9 mouse cellular contexts compared by ENCODE assay signal in genomic region chr19:58806364-58806763, GRCm38 (mm10). TPM values are rescaled to one million over a fixed set of nuclear protein-coding genes. Genes with fewer than 3 reads are reported as not detected.
A peak's percentile ranks its signal among the peaks of the same experiment; 100 is the strongest.
DNase-seq lines count a peak whose midpoint lies in the region; ATAC-seq and TF ChIP-seq lines count a peak whose summit lies in the region.
"Had no signal": no experiment of that assay in that cellular context is flagged by ENCODE, and none has a peak within 500 bp of the region (broad histone marks: within the 10 kb centered on the region; RNA-seq: fewer than 3 reads in every experiment).

No protein-coding gene starts in this region.

- peak; percentile 93 for TF ChIP-seq CTCF in kidney, postnatal 0 days (IDR thresholded peaks at IDR 0.05; ENCODE audit: low read depth)
- peak; percentile 97 for TF ChIP-seq CTCF in lung, postnatal 0 days (IDR thresholded peaks at IDR 0.05)

- ATAC-seq in granulocyte monocyte progenitor cell, adult 5-6 weeks (replicated peaks; ENCODE audit: poor library complexity, severe bottlenecking), result peak; percentile 71
- peak; percentile 29; the same call in 1 of the 2 replicates for ATAC-seq in kidney, postnatal 0 days (replicated peaks; ENCODE audit: low FRiP score, low read depth)
- peak; percentile 65; the same call in 1 of the 2 replicates for ATAC-seq in lung, postnatal 0 days

- no peaks in the 10 kb centered on the region for H3K9me3 ChIP-seq in kidney, postnatal 0 days (replicated peaks; ENCODE audit: low read length)
- H3K9me3 ChIP-seq in lung, postnatal 0 days (ENCODE audit: low read length), result no peaks in the 10 kb centered on the region
- H3K9me3 ChIP-seq: embryonic facial prominence, embryonic 13.5 days had no signal

- TF ChIP-seq EP300 in lung, postnatal 0 days (IDR thresholded peaks at IDR 0.05), result no peak

- no peak overlapping the region for H3K4me2 ChIP-seq in kidney, postnatal 0 days (ENCODE audit: low read length)
- H3K4me2 ChIP-seq in lung, postnatal 0 days (replicated peaks; ENCODE audit: low read depth, low read length), result no peak overlapping the region
- H3K4me2 ChIP-seq: embryonic facial prominence, embryonic 13.5 days had no signal

- H3K27ac ChIP-seq in kidney, postnatal 0 days, result no peak overlapping the region
- no peak overlapping the region for H3K27ac ChIP-seq in lung, postnatal 0 days (ENCODE audit: low read length)
- H3K27ac ChIP-seq: embryonic facial prominence, embryonic 13.5 days had no signal

- H3K27me3 ChIP-seq in kidney, postnatal 0 days (ENCODE audit: insufficient read depth, low read length), result no peaks in the 10 kb centered on the region
- H3K27me3 ChIP-seq in lung, postnatal 0 days (replicated peaks; ENCODE audit: insufficient read depth, low read length), result no peaks in the 10 kb centered on the region
- H3K27me3 ChIP-seq: embryonic facial prominence, embryonic 13.5 days had no signal

- H3K36me3 ChIP-seq in kidney, postnatal 0 days (ENCODE audit: insufficient read depth, low read length), result no peaks in the 10 kb centered on the region
- H3K36me3 ChIP-seq in lung, postnatal 0 days (ENCODE audit: insufficient read depth, low read length), result no peaks in the 10 kb centered on the region
- H3K36me3 ChIP-seq: embryonic facial prominence, embryonic 13.5 days had no signal

- H3K4me3 ChIP-seq in kidney, postnatal 0 days (replicated peaks; ENCODE audit: low read depth, low read length), result no peak overlapping the region
- no peak overlapping the region for H3K4me3 ChIP-seq in lung, postnatal 0 days (ENCODE audit: low read depth, low read length)
- H3K4me3 ChIP-seq: embryonic facial prominence, embryonic 13.5 days had no signal

- DNase-seq in A20 (ENCODE audit: low read depth, low spot score) (peak; percentile 45), adipocyte (ENCODE audit: low spot score) (peak; percentile 86)
- peak; percentile 90 for DNase-seq in embryo, embryonic 10 days (ENCODE audit: low spot score)
- peak; percentile 87 for DNase-seq in kidney, postnatal 0 days (ENCODE audit: low spot score)
- peak; percentile 70 for DNase-seq in lung, postnatal 0 days (ENCODE audit: low spot score)
- peak; percentile 74 for DNase-seq in ovary, postnatal 36 days (ENCODE audit: low spot score)
- DNase-seq in thymus, postnatal 4 days, result peak; percentile 60

- H3K9ac ChIP-seq in kidney, postnatal 0 days (ENCODE audit: low read depth, low read length), result no peak overlapping the region
- H3K9ac ChIP-seq in lung, postnatal 0 days (replicated peaks; ENCODE audit: low read depth), result no peak overlapping the region
- H3K9ac ChIP-seq: embryonic facial prominence, embryonic 13.5 days had no signal

- WGBS in kidney, postnatal 0 days, result 6% methylated on average over 3 of the region's 3 CpGs
- 0% methylated on average over 3 of the region's 3 CpGs for WGBS in lung, postnatal 0 days

- no peaks in the 10 kb centered on the region for H3K4me1 ChIP-seq in kidney, postnatal 0 days (replicated peaks; ENCODE audit: insufficient read depth, low read length)
- no peaks in the 10 kb centered on the region for H3K4me1 ChIP-seq in lung, postnatal 0 days (ENCODE audit: insufficient read depth, low read depth, low read length)
- H3K4me1 ChIP-seq: embryonic facial prominence, embryonic 13.5 days had no signal

RNA-seq across cellular contexts. Expression of gene 1700019N19Rik, which starts 12.1 kb away (rescaled TPM):
- total RNA-seq in granulocyte monocyte progenitor cell, adult 5-6 weeks (2014; fragmentation: Nextera tagmentation), result not detected in 2 replicates
- not detected in 2 replicates for total RNA-seq in granulocyte monocyte progenitor cell, adult 5-6 weeks (2017)
- polyA plus RNA-seq in kidney, postnatal 0 days (2015; fragmentation: Nextera tagmentation; extraction: Ambion mirVana), result not detected in 2 replicates
- polyA plus RNA-seq in lung, postnatal 0 days (2015; fragmentation: Nextera tagmentation; extraction: Ambion mirVana), result not detected in 2 replicates
- polyA plus RNA-seq: embryonic facial prominence, embryonic 13.5 days had no signal

RNA-seq across cellular contexts. Expression of gene Pnliprp2, which starts 46.8 kb away (rescaled TPM):
- total RNA-seq in granulocyte monocyte progenitor cell, adult 5-6 weeks (2014; fragmentation: Nextera tagmentation), result not detected in 2 replicates
- not detected in 2 replicates for total RNA-seq in granulocyte monocyte progenitor cell, adult 5-6 weeks (2017)
- polyA plus RNA-seq in kidney, postnatal 0 days (2015; fragmentation: Nextera tagmentation; extraction: Ambion mirVana), result 0.09 and 0.36 TPM in 2 replicates
- 0.10 and 0.23 TPM in 2 replicates for polyA plus RNA-seq in lung, postnatal 0 days (2015; fragmentation: Nextera tagmentation; extraction: Ambion mirVana)
- polyA plus RNA-seq: embryonic facial prominence, embryonic 13.5 days had no signal
